Mouse (Mus musculus) kidney, embryonic 14.5 days (tissue): ENCODE results near the gene Ptpn21. TPM values are rescaled to one million over a fixed set of nuclear protein-coding genes. Genes with fewer than 3 reads are reported as not detected.

Source experiments
- ATAC-seq: fragments of 200-750 bp; cut with Nextera tagmentation; 2 replicates; pipeline ENCODE4 v1.8.0; 2017; ENCODE audit warnings: moderate number of reproducible peaks, mild to moderate bottlenecking, moderate TSS enrichment, moderate library complexity; ENCODE audit not compliant: low FRiP score, low TSS enrichment
- H3K27ac ChIP-seq: fragments of 300-500 bp; sonication (generic); 2 replicates; pipeline ENCODE4 v1.5.1; 2014; ENCODE audit warnings: low read depth, mild to moderate bottlenecking, low read length, moderate library complexity, mixed read lengths
- H3K27me3 ChIP-seq: fragments of 300-500 bp; sonication (generic); 2 replicates; pipeline ENCODE4 v1.6.1; 2014; ENCODE audit warnings: mild to moderate bottlenecking, low read length; ENCODE audit not compliant: control insufficient read depth, insufficient read depth
- H3K36me3 ChIP-seq: fragments of 300-500 bp; sonication (generic); 2 replicates; pipeline ENCODE4 v1.6.1; 2014; ENCODE audit warnings: low read length, mixed read lengths; ENCODE audit not compliant: control insufficient read depth, insufficient read depth
- H3K4me1 ChIP-seq: fragments of 300-500 bp; sonication (generic); 2 replicates; pipeline ENCODE4 v1.6.1; 2014; ENCODE audit warnings: low read length, mixed read lengths; ENCODE audit not compliant: control insufficient read depth, insufficient read depth
- H3K4me2 ChIP-seq: fragments of 300-500 bp; sonication (generic); replicated peaks from 2 replicates; pipeline ENCODE4 v1.6.1; 2014; ENCODE audit warnings: low read depth, mild to moderate bottlenecking, low read length
- H3K4me3 ChIP-seq: fragments of 300-500 bp; sonication (generic); 2 replicates; pipeline ENCODE4 v1.5.1; 2014; ENCODE audit warnings: mild to moderate bottlenecking, low read length
- H3K9ac ChIP-seq: fragments of 300-500 bp; sonication (generic); 2 replicates; pipeline ENCODE4 v1.6.1; 2014; ENCODE audit warnings: low read depth, mild to moderate bottlenecking, low read length, moderate library complexity
- H3K9me3 ChIP-seq: fragments of 300-500 bp; sonication (generic); 2 replicates; pipeline ENCODE4 v1.6.1; 2016; ENCODE audit warnings: low read length; ENCODE audit not compliant: control insufficient read depth
- WGBS: fragments of 180-500 bp; shearing (Covaris S2); extraction: QIAGEN DNeasy Blood & Tissue Kit; methylation state at CpG from one replicate; pipeline ENCODE4 v1.1.7; 2014; 5-methylcytosine and 5-hydroxymethylcytosine counted together
- polyA plus RNA-seq: library from polyadenylated mRNA; unstranded; fragments of >200 nt; fragmentation: Nextera tagmentation; extraction: Ambion mirVana; gene quantifications from 2 replicates; pipeline ENCODE4 v1.2.1, GENCODE M21; 2014

The Ptpn21 gene
- polyA plus RNA-seq, 1 experiment from 2014 or later = 7.5 TPM

GRCm38 (mm10) chr12:98746131-98746530 lies 8.9 kb upstream of the Ptpn21 start:
- no peak overlapping the region for H3K9ac ChIP-seq
- peak; percentile 75 for ATAC-seq
- H3K36me3 ChIP-seq = no peaks in the 10 kb centered on the region; the same call in 1 of the 2 replicates
- H3K4me3 ChIP-seq = no peak overlapping the region
- no peak overlapping the region for H3K4me2 ChIP-seq
- H3K9me3 ChIP-seq = no peaks in the 10 kb centered on the region
- 32% methylated on average over 2 of the region's 2 CpGs for WGBS
- peaks cover 10% of the 10 kb centered on the region; the same call in 1 of the 2 replicates for H3K4me1 ChIP-seq
- no peaks in the 10 kb centered on the region for H3K27me3 ChIP-seq
- no peak overlapping the region for H3K27ac ChIP-seq

GRCm38 (mm10) chr12:98745626-98746025 lies 8.4 kb upstream of the Ptpn21 start:
- no peak overlapping the region for H3K9ac ChIP-seq
- H3K4me3 ChIP-seq = no peak overlapping the region
- H3K27ac ChIP-seq = no peak overlapping the region
- no peaks in the 10 kb centered on the region; the same call in 1 of the 2 replicates for H3K36me3 ChIP-seq
- H3K4me1 ChIP-seq = peaks cover 10% of the 10 kb centered on the region; the same call in 1 of the 2 replicates
- no peaks in the 10 kb centered on the region for H3K9me3 ChIP-seq
- 60% methylated on average over 4 of the region's 4 CpGs for WGBS
- no peaks in the 10 kb centered on the region for H3K27me3 ChIP-seq
- ATAC-seq = no peak
- no peak overlapping the region for H3K4me2 ChIP-seq

- H3K4me3 ChIP-seq = no peak overlapping the region
- no peak overlapping the region for H3K9ac ChIP-seq
- no peaks in the 10 kb centered on the region for H3K9me3 ChIP-seq
- no peak overlapping the region for H3K27ac ChIP-seq
- 60% methylated on average over 1 of the region's 3 CpGs for WGBS
- no peaks in the 10 kb centered on the region for H3K36me3 ChIP-seq
- peaks cover 4% of the 10 kb centered on the region; the same call in 1 of the 2 replicates for H3K4me1 ChIP-seq
- H3K4me2 ChIP-seq = no peak overlapping the region
- H3K27me3 ChIP-seq = 0 out of 2 replicates have a peak, but pooled peaks cover 3% of the 10 kb centered on the region
- ATAC-seq = no peak
Measured at GRCm38 (mm10) chr12:98741011-98741501, 3.9 kb upstream of the Ptpn21 start.

- Histone ChIP-seq H3K27ac (no peak overlapping the region), H3K4me1 (peaks cover 17% of the 10 kb centered on the region; the same call in 1 of the 2 replicates), H3K4me3 (peak overlapping the region; percentile 83), H3K36me3 (no peaks in the 10 kb centered on the region), H3K4me2 (peak overlapping the region; percentile 84), H3K27me3 (peaks cover 3% of the 10 kb centered on the region; the same call in 1 of the 2 replicates), H3K9me3 (no peaks in the 10 kb centered on the region), H3K9ac (peak overlapping the region; percentile 84)
- 11% methylated on average over 7 of the region's 7 CpGs for WGBS
- peak; percentile 54 for ATAC-seq
Measured at GRCm38 (mm10) chr12:98737801-98738350, 671 bp upstream of the Ptpn21 start.

- Histone ChIP-seq H3K4me1 (peaks cover 17% of the 10 kb centered on the region; the same call in 1 of the 2 replicates), H3K4me3 (peak overlapping the region; percentile 71), H3K4me2 (peak overlapping the region; percentile 83), H3K9me3 (no peaks in the 10 kb centered on the region), H3K27ac (no peak overlapping the region), H3K36me3 (no peaks in the 10 kb centered on the region), H3K9ac (peak overlapping the region; percentile 73), H3K27me3 (peaks cover 3% of the 10 kb centered on the region; the same call in 1 of the 2 replicates)
- ATAC-seq = 0 out of 2 replicates have a peak, but pooled peaks have one; percentile 1
- 12% methylated on average over 22 of the region's 22 CpGs for WGBS
Measured at GRCm38 (mm10) chr12:98734880-98735801, 2.1 kb downstream of the Ptpn21 start.

GRCm38 (mm10) chr12:98734246-98734879 lies 2.8 kb downstream of the Ptpn21 start:
- peak overlapping the region; percentile 71 for H3K4me3 ChIP-seq
- H3K36me3 ChIP-seq = no peaks in the 10 kb centered on the region
- no peaks in the 10 kb centered on the region for H3K9me3 ChIP-seq
- H3K4me1 ChIP-seq = peaks cover 17% of the 10 kb centered on the region; the same call in 1 of the 2 replicates
- H3K4me2 ChIP-seq = peak overlapping the region; percentile 83
- peak; percentile 87 for ATAC-seq
- WGBS = under 1% methylated on average over 30 of the region's 30 CpGs
- peak overlapping the region; percentile 73 for H3K9ac ChIP-seq
- H3K27me3 ChIP-seq = peaks cover 3% of the 10 kb centered on the region; the same call in 1 of the 2 replicates
- H3K27ac ChIP-seq = peak overlapping the region; percentile 81

- 9% methylated on average over 12 of the region's 12 CpGs for WGBS
- peaks cover under 1% of the 10 kb centered on the region; the same call in 1 of the 2 replicates for H3K27me3 ChIP-seq
- peak overlapping the region; percentile 71 for H3K4me3 ChIP-seq
- H3K4me1 ChIP-seq = peaks cover 17% of the 10 kb centered on the region; the same call in 1 of the 2 replicates
- no peak overlapping the region; the same call in 1 of the 2 replicates for H3K27ac ChIP-seq
- H3K4me2 ChIP-seq = peak overlapping the region; percentile 83
- peak overlapping the region; percentile 73 for H3K9ac ChIP-seq
- no peaks in the 10 kb centered on the region for H3K36me3 ChIP-seq
- no peaks in the 10 kb centered on the region for H3K9me3 ChIP-seq
- ATAC-seq = no peak
Measured at GRCm38 (mm10) chr12:98733776-98734175, 3.4 kb downstream of the Ptpn21 start.

GRCm38 (mm10) chr12:98733165-98733564 lies 4.0 kb downstream of the Ptpn21 start:
- whole genome bisulfite sequencing = 66% methylated on average over 3 of the region's 3 CpGs
- H3K4me3 ChIP-seq = peak overlapping the region; percentile 71
- H3K27me3 ChIP-seq = no peaks in the 10 kb centered on the region; the same call in 1 of the 2 replicates
- H3K9ac ChIP-seq = peak overlapping the region; percentile 73; the same call in 1 of the 2 replicates
- peaks cover 16% of the 10 kb centered on the region; the same call in 1 of the 2 replicates for H3K4me1 ChIP-seq
- peak overlapping the region; percentile 83 for H3K4me2 ChIP-seq
- ATAC-seq = no peak
- H3K27ac ChIP-seq = no peak overlapping the region
- no peaks in the 10 kb centered on the region for H3K9me3 ChIP-seq
- no peaks in the 10 kb centered on the region for H3K36me3 ChIP-seq
